Comparison of ENCODE assay signal across 8 mouse cellular contexts in genomic region chr11:106762139-106762799, GRCm38 (mm10). TPM values are rescaled to one million over a fixed set of nuclear protein-coding genes. Genes with fewer than 3 reads are reported as not detected.
DNase-seq lines count a peak whose midpoint lies in the region; ATAC-seq and TF ChIP-seq lines count a peak whose summit lies in the region.

No protein-coding gene starts in this region.

- intact Hi-C loops in heart, postnatal 25 days (cut with DNase I), result no loop called here

- H3K4me2 ChIP-seq in liver, embryonic 16.5 days (ENCODE audit: low read depth, low read length), result no peak overlapping the region

- peaks cover 24% of the 10 kb centered on the region for H3K4me1 ChIP-seq in bone marrow, adult 2 months (ENCODE audit: control insufficient read depth, insufficient read depth, low read length)
- H3K4me1 ChIP-seq in liver, embryonic 16.5 days (ENCODE audit: control insufficient read depth, low read depth, low read length), result no peaks in the 10 kb centered on the region; the same call in none of the 2 replicates

- no peak overlapping the region for H3K4me3 ChIP-seq in bone marrow, adult 2 months (replicated peaks; ENCODE audit: control insufficient read depth, low read depth, low read length)
- H3K4me3 ChIP-seq in liver, embryonic 16.5 days (ENCODE audit: low read depth, low read length), result no peak overlapping the region

- H3K36me3 ChIP-seq in liver, embryonic 16.5 days (ENCODE audit: control insufficient read depth, insufficient read depth), result peaks cover 9% of the 10 kb centered on the region

- DNase-seq in gastrocnemius, postnatal 25 days, result peak; percentile 20
- no peak for DNase-seq in gastrocnemius, postnatal 10 days
- peak; percentile 15 for DNase-seq in heart, postnatal 25 days (ENCODE audit: low spot score)
- DNase-seq in spleen, postnatal 36 days (ENCODE audit: low spot score in 2 of 2), result peak; percentile 92 to 93
- DNase-seq in right cerebral cortex, adult 2 months (ENCODE audit: low spot score in 2 of 2), result no peak
- DNase-seq in layer of hippocampus, adult 8-10 months (ENCODE audit: low spot score in 2 of 2), result no peak

- H3K27ac ChIP-seq in bone marrow, adult 2 months (ENCODE audit: control insufficient read depth, insufficient read depth, low read depth, low read length, poor library complexity), result peak overlapping the region; percentile 92
- H3K27ac ChIP-seq in liver, embryonic 16.5 days (ENCODE audit: low read length), result peak overlapping the region; percentile 66

- peak; percentile 16; the same call in 1 of the 2 replicates for TF ChIP-seq POLR2A in bone marrow, adult 2 months (IDR thresholded peaks at IDR 0.05; ENCODE audit: borderline replicate concordance, control insufficient read depth, low read depth, low read length)

- under 1% methylated on average over 5 of the region's 5 CpGs for WGBS in bone marrow, adult 2 months
- WGBS in liver, embryonic 16.5 days (ENCODE audit: insufficient replicate concordance), result 10% methylated on average over 5 of the region's 5 CpGs

- no peaks in the 10 kb centered on the region for H3K27me3 ChIP-seq in liver, embryonic 16.5 days (ENCODE audit: control insufficient read depth, insufficient read depth, low read depth, low read length)

- ATAC-seq in liver, embryonic 16.5 days (ENCODE audit: low read depth), result peak; percentile 32; the same call in 1 of the 2 replicates

- TF ChIP-seq CTCF in bone marrow, adult 2 months (IDR thresholded peaks at IDR 0.05; ENCODE audit: control insufficient read depth, insufficient read depth, low read length), result no peak

- no peak overlapping the region for H3K9ac ChIP-seq in liver, embryonic 16.5 days (ENCODE audit: low read depth, low read length)

- H3K9me3 ChIP-seq in liver, embryonic 16.5 days (replicated peaks; ENCODE audit: control insufficient read depth, low read length), result no peaks in the 10 kb centered on the region

RNA-seq across cellular contexts. Expression of gene Milr1, which starts 11.2 kb away (rescaled TPM):
- not detected for total RNA-seq in gastrocnemius, postnatal 25 days (2021)
- 1 to 10 TPM; 1.0 to 1.2 TPM for total RNA-seq in gastrocnemius, postnatal 10 days (2021)
- 8.9 and 38.3 TPM in 2 replicates for polyA plus RNA-seq in bone marrow, adult 2 months (2011; ENCODE audit: insufficient read depth, insufficient read length, low replicate concordance, missing spikeins)
- 1 to 10 TPM; 1.1 to 1.6 TPM for total RNA-seq in heart, postnatal 25 days (2021)
- polyA plus RNA-seq in liver, embryonic 16.5 days (2015; fragmentation: Nextera tagmentation; extraction: Ambion mirVana), result 2.0 and 2.7 TPM in 2 replicates
- total RNA-seq in layer of hippocampus, adult 8-10 months (2022), result 1 to 10 TPM in 2 of 4 experiments, not detected in 2; 4.9 to 6.2 TPM

RNA-seq across cellular contexts. Expression of gene Pecam1, which starts 11.8 kb away (rescaled TPM):
- total RNA-seq in gastrocnemius, postnatal 25 days (2021), result 10 to 100 TPM; 32.2 to 50.6 TPM
- 100 to 1,000 TPM; 104 to 118 TPM for total RNA-seq in gastrocnemius, postnatal 10 days (2021)
- polyA plus RNA-seq in bone marrow, adult 2 months (2011; ENCODE audit: insufficient read depth, insufficient read length, low replicate concordance, missing spikeins), result 21.7 and 33.5 TPM in 2 replicates
- 100 to 1,000 TPM; 127 to 139 TPM for total RNA-seq in heart, postnatal 25 days (2021)
- polyA plus RNA-seq in liver, embryonic 16.5 days (2015; fragmentation: Nextera tagmentation; extraction: Ambion mirVana), result 8.4 and 9.5 TPM in 2 replicates
- total RNA-seq in layer of hippocampus, adult 8-10 months (2022), result 10 to 100 TPM; 16.0 to 21.1 (median 18.0) TPM

RNA-seq across cellular contexts. Expression of gene Polg2, which starts 17.1 kb away (rescaled TPM):
- 1 to 10 TPM; 2.8 to 3.3 TPM for total RNA-seq in gastrocnemius, postnatal 25 days (2021)
- total RNA-seq in gastrocnemius, postnatal 10 days (2021), result 1 to 10 TPM; 4.9 to 5.2 TPM
- polyA plus RNA-seq in bone marrow, adult 2 months (2011; ENCODE audit: insufficient read depth, insufficient read length, low replicate concordance, missing spikeins), result 4.9 and 6.1 TPM in 2 replicates
- 1 to 10 TPM; 4.2 to 4.9 TPM for total RNA-seq in heart, postnatal 25 days (2021)
- polyA plus RNA-seq in liver, embryonic 16.5 days (2015; fragmentation: Nextera tagmentation; extraction: Ambion mirVana), result 4.0 and 4.5 TPM in 2 replicates
- total RNA-seq in layer of hippocampus, adult 8-10 months (2022), result 1 to 10 TPM; 3.4 to 5.6 (median 3.7) TPM

RNA-seq across cellular contexts. Expression of gene Ddx5, which starts 26.7 kb away (rescaled TPM):
- total RNA-seq in gastrocnemius, postnatal 25 days (2021), result 100 to 1,000 TPM; 183 to 197 TPM
- 100 to 1,000 TPM; 281 to 345 TPM for total RNA-seq in gastrocnemius, postnatal 10 days (2021)
- polyA plus RNA-seq in bone marrow, adult 2 months (2011; ENCODE audit: insufficient read depth, insufficient read length, low replicate concordance, missing spikeins), result 448 and 600 TPM in 2 replicates
- 100 to 1,000 TPM; 310 to 351 TPM for total RNA-seq in heart, postnatal 25 days (2021)
- 118 and 124 TPM in 2 replicates for polyA plus RNA-seq in liver, embryonic 16.5 days (2015; fragmentation: Nextera tagmentation; extraction: Ambion mirVana)
- total RNA-seq in layer of hippocampus, adult 8-10 months (2022), result 100 to 1,000 TPM; 697 to 742 (median 710) TPM

RNA-seq across cellular contexts. Expression of gene Cep95, which starts 26.8 kb away (rescaled TPM):
- total RNA-seq in gastrocnemius, postnatal 25 days (2021), result 1 to 10 TPM; 4.1 to 4.8 TPM
- 1 to 10 TPM; 5.5 to 8.7 TPM for total RNA-seq in gastrocnemius, postnatal 10 days (2021)
- 39.6 and 53.9 TPM in 2 replicates for polyA plus RNA-seq in bone marrow, adult 2 months (2011; ENCODE audit: insufficient read depth, insufficient read length, low replicate concordance, missing spikeins)
- 1 to 10 TPM; 5.9 to 7.3 TPM for total RNA-seq in heart, postnatal 25 days (2021)
- polyA plus RNA-seq in liver, embryonic 16.5 days (2015; fragmentation: Nextera tagmentation; extraction: Ambion mirVana), result 8.6 and 10.0 TPM in 2 replicates
- total RNA-seq in layer of hippocampus, adult 8-10 months (2022), result 10 to 100 TPM in 3 of 4 experiments, 1 to 10 TPM in 1; 9.1 to 15.6 (median 13.8) TPM

Comparison
In these comparisons a context has a peak if more than half of its experiments do, and no peak if none do; other contexts are left out.
1. DNase-seq: peak in gastrocnemius, postnatal 25 days (single experiment), heart, postnatal 25 days (single experiment) and spleen, postnatal 36 days (2 of 2); none in gastrocnemius, postnatal 10 days (single experiment), right cerebral cortex, adult 2 months (0 of 2) and layer of hippocampus, adult 8-10 months (0 of 2).